13 mouse cellular contexts compared by ENCODE assay signal in genomic region chr1:138209751-138210150, GRCm38 (mm10).
"Had no signal": no experiment of that assay in that cellular context is flagged by ENCODE, and none has a peak within 500 bp of the region (broad histone marks: within the 10 kb centered on the region; RNA-seq: fewer than 3 reads in every experiment).

No protein-coding gene starts in this region.

- H3K27ac ChIP-seq: hindbrain, embryonic 15.5 days; kidney, embryonic 15.5 days; limb, embryonic 10.5 days; liver, embryonic 14.5 days; midbrain, embryonic 12.5 days; neural tube, embryonic 13.5 days had no signal

- H3K9ac ChIP-seq: hindbrain, embryonic 15.5 days; kidney, embryonic 15.5 days; liver, embryonic 14.5 days; lung, embryonic 14.5 days; midbrain, embryonic 12.5 days; neural tube, embryonic 13.5 days had no signal

- ATAC-seq: midbrain, embryonic 16.5 days had no signal

- H3K4me1 ChIP-seq: hindbrain, embryonic 15.5 days; kidney, embryonic 15.5 days had no signal

- H3K27me3 ChIP-seq: hindbrain, embryonic 15.5 days; kidney, embryonic 15.5 days; midbrain, embryonic 12.5 days; neural tube, embryonic 13.5 days had no signal

- DNase-seq: lung, embryonic 14.5 days; retina, postnatal 1 day; right cerebral cortex, postnatal 4 days; spleen, adult 18-20 months; thymus, adult 18-20 months; thymus, postnatal 14 days had no signal

- H3K4me3 ChIP-seq: hindbrain, embryonic 15.5 days; kidney, embryonic 15.5 days; limb, embryonic 10.5 days; midbrain, embryonic 12.5 days; neural tube, embryonic 13.5 days had no signal

- H3K36me3 ChIP-seq: hindbrain, embryonic 15.5 days; kidney, embryonic 15.5 days; limb, embryonic 10.5 days; midbrain, embryonic 12.5 days; neural tube, embryonic 13.5 days had no signal
